Mouse (Mus musculus): ENCODE results near the gene Slc12a8.

- TF ChIP-seq CTCF (IDR thresholded peaks at IDR 0.05; ENCODE audit: low read depth) (no peak), EP300 (IDR thresholded peaks at IDR 0.05; ENCODE audit: low read depth) (no peak)
Measured at GRCm38 (mm10) chr16:33653116-33653515, 136.0 kb downstream of the Slc12a8 start.

Measured in heart, postnatal 0 days (tissue).